8 mouse cellular contexts compared by ENCODE assay signal in genomic region chr15:7459992-7460820, GRCm38 (mm10).
DNase-seq lines count a peak whose midpoint lies in the region; ATAC-seq and TF ChIP-seq lines count a peak whose summit lies in the region.

No protein-coding gene starts in this region.

- no peak overlapping the region for H3K9ac ChIP-seq in kidney, embryonic 14.5 days (ENCODE audit: low read depth, low read length)
- H3K9ac ChIP-seq in intestine, postnatal 0 days (ENCODE audit: low read depth, low read length) = no peak overlapping the region

- no peak overlapping the region for H3K4me2 ChIP-seq in kidney, embryonic 14.5 days (replicated peaks; ENCODE audit: low read depth, low read length)
- no peak overlapping the region for H3K4me2 ChIP-seq in intestine, postnatal 0 days (replicated peaks; ENCODE audit: low read depth)

- WGBS in kidney, embryonic 14.5 days = 22% methylated on average over 9 of the region's 9 CpGs
- WGBS in intestine, postnatal 0 days = 21% methylated on average over 9 of the region's 9 CpGs

- 0 out of 2 replicates have a peak, but pooled peaks cover 4% of the 10 kb centered on the region for H3K4me1 ChIP-seq in kidney, embryonic 14.5 days (ENCODE audit: control insufficient read depth, insufficient read depth, low read length)
- no peaks in the 10 kb centered on the region for H3K4me1 ChIP-seq in intestine, postnatal 0 days (replicated peaks; ENCODE audit: control insufficient read depth, insufficient read depth, low read length)
- H3K4me1 ChIP-seq in testis, adult 2 months (ENCODE audit: control insufficient read depth, insufficient read depth, low read length) = no peaks in the 10 kb centered on the region; the same call in 1 of the 2 replicates

- no peaks in the 10 kb centered on the region for H3K9me3 ChIP-seq in kidney, embryonic 14.5 days (ENCODE audit: control insufficient read depth, low read length)
- no peaks in the 10 kb centered on the region for H3K9me3 ChIP-seq in intestine, postnatal 0 days (ENCODE audit: control insufficient read depth)

- no peak for TF ChIP-seq POLR2A in testis, adult 2 months (IDR thresholded peaks at IDR 0.05; ENCODE audit: control insufficient read depth, low read depth, low read length)

- H3K4me3 ChIP-seq in kidney, embryonic 14.5 days (ENCODE audit: low read length) = no peak overlapping the region
- H3K4me3 ChIP-seq in intestine, postnatal 0 days (ENCODE audit: low read depth, low read length) = no peak overlapping the region
- H3K4me3 ChIP-seq in testis, adult 2 months (ENCODE audit: control insufficient read depth, low read depth, low read length) = no peak overlapping the region

- H3K27me3 ChIP-seq in kidney, embryonic 14.5 days (ENCODE audit: control insufficient read depth, insufficient read depth, low read length) = no peaks in the 10 kb centered on the region
- no peaks in the 10 kb centered on the region for H3K27me3 ChIP-seq in intestine, postnatal 0 days (replicated peaks; ENCODE audit: control insufficient read depth, insufficient read depth, low read length)
- H3K27me3 ChIP-seq in testis, adult 2 months (ENCODE audit: control insufficient read depth, insufficient read depth, low read length) = no peaks in the 10 kb centered on the region

- no peaks in the 10 kb centered on the region for H3K36me3 ChIP-seq in kidney, embryonic 14.5 days (ENCODE audit: control insufficient read depth, insufficient read depth, low read length)
- H3K36me3 ChIP-seq in intestine, postnatal 0 days (ENCODE audit: control insufficient read depth, insufficient read depth) = no peaks in the 10 kb centered on the region
- no peaks in the 10 kb centered on the region for H3K36me3 ChIP-seq in testis, adult 2 months (ENCODE audit: control insufficient read depth, insufficient read depth, low read length)

- H3K27ac ChIP-seq in kidney, embryonic 14.5 days (ENCODE audit: low read depth, low read length) = no peak overlapping the region
- H3K27ac ChIP-seq in intestine, postnatal 0 days (ENCODE audit: low read depth, low read length) = no peak overlapping the region
- no peak overlapping the region for H3K27ac ChIP-seq in testis, adult 2 months (ENCODE audit: control insufficient read depth, insufficient read depth, low read depth, low read length)

- peak; percentile 26 for DNase-seq in kidney, adult 11 months
- peak; percentile 75 to 82 for DNase-seq in cerebellum, postnatal 25 days
- peak; percentile 47 for DNase-seq in gastrocnemius, adult 18-20 months (ENCODE audit: low spot score)
- DNase-seq in left cerebral cortex, postnatal 36 days (ENCODE audit: low spot score in 2 of 2) = peak; percentile 60 to 69
- peak; percentile 13 for DNase-seq in naive thymus-derived CD4-positive, alpha-beta T cell, adult 2 months (ENCODE audit: low read depth)

- peak; percentile 95 for TF ChIP-seq CTCF in intestine, postnatal 0 days (IDR thresholded peaks at IDR 0.05; ENCODE audit: low read depth)
- peak; percentile 68; the same call in 1 of the 2 replicates for TF ChIP-seq CTCF in testis, adult 2 months (IDR thresholded peaks at IDR 0.05; ENCODE audit: control insufficient read depth, insufficient read depth, insufficient replicate concordance, low read depth, low read length)

- intact Hi-C loops in left cerebral cortex, postnatal 36 days (cut with DNase I) = loop anchor here (1.0 to 5.0 kb wide), 2 partner anchors 352 to 567 kb away; no protein-coding TSS in a partner anchor

- no peak for ATAC-seq in kidney, embryonic 14.5 days (ENCODE audit: low FRiP score, low TSS enrichment)
- ATAC-seq in intestine, postnatal 0 days = peak; percentile 38

Comparison
In these comparisons a context has a peak if more than half of its experiments do, and no peak if none do; other contexts are left out.
1. DNase-seq: peak in every context shown above with its lines; median percentile 78 in cerebellum, postnatal 25 days; 64 in left cerebral cortex, postnatal 36 days; 47 in gastrocnemius, adult 18-20 months; 26 in kidney, adult 11 months; 13 in naive thymus-derived CD4-positive, alpha-beta T cell, adult 2 months.